In the genomic region with DNA sequence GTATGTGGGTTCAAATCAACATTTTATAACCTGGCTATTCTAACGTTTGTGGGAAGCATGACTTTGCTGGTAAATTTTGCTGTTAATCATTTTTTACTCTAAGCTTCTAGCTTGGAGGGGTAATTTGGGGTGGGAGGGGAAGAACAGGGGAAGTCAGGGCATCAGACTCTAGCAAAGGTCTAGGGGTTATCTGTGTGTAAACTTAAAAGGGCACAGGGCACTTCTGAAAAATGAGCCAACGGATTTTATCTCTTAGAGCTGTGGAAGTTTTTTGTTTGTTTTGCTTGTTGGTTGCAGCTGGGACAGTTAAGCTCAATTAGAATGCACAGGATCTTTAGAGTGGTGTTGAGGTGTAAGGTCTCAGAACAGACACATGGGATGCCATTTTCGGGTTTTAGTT, we compare ENCODE assay signal across 30 mouse cellular contexts. TPM values are rescaled to one million over a fixed set of nuclear protein-coding genes. Genes with fewer than 3 reads are reported as not detected.
"Had no signal": no experiment of that assay in that cellular context is flagged by ENCODE, and none has a peak within 500 bp of the region (broad histone marks: within the 10 kb centered on the region; RNA-seq: fewer than 3 reads in every experiment).

No protein-coding gene starts in this region.

- ATAC-seq: forebrain, postnatal 0 days; hindbrain, postnatal 0 days; intestine, embryonic 15.5 days; intestine, postnatal 0 days had no signal

- H3K4me1 ChIP-seq: heart, embryonic 10.5 days; heart, embryonic 13.5 days; heart, embryonic 15.5 days; hindbrain, embryonic 13.5 days; hindbrain, embryonic 15.5 days; intestine, embryonic 15.5 days; limb, embryonic 10.5 days; limb, embryonic 12.5 days had no signal

- DNase-seq: forebrain, postnatal 0 days; gastrocnemius, postnatal 14 days; gastrocnemius, postnatal 36 days; heart, adult 18-20 months; heart, postnatal 14 days; heart, postnatal 36 days; kidney, adult 18-20 months; kidney, adult 8-10 months; kidney, postnatal 10 days; kidney, postnatal 25 days; kidney, postnatal 4 days had no signal

- H3K4me2 ChIP-seq: heart, embryonic 13.5 days; heart, embryonic 15.5 days; hindbrain, embryonic 13.5 days; hindbrain, embryonic 15.5 days; intestine, embryonic 15.5 days; limb, embryonic 12.5 days had no signal

- H3K27me3 ChIP-seq: heart, embryonic 13.5 days; heart, embryonic 15.5 days; hindbrain, embryonic 13.5 days; hindbrain, embryonic 15.5 days; intestine, embryonic 15.5 days; limb, embryonic 12.5 days had no signal

- H3K9ac ChIP-seq: forebrain, postnatal 0 days; heart, embryonic 13.5 days; heart, embryonic 15.5 days; hindbrain, embryonic 13.5 days; hindbrain, embryonic 15.5 days; intestine, embryonic 15.5 days; limb, embryonic 12.5 days; liver, embryonic 14.5 days had no signal

- H3K4me3 ChIP-seq: heart, embryonic 10.5 days; heart, embryonic 13.5 days; heart, embryonic 15.5 days; hindbrain, embryonic 13.5 days; hindbrain, embryonic 15.5 days; intestine, embryonic 15.5 days; layer of hippocampus, adult 2 months; left cerebral cortex, adult 2 months; limb, embryonic 10.5 days; limb, embryonic 12.5 days had no signal

- H3K9me3 ChIP-seq: heart, embryonic 10.5 days; intestine, embryonic 15.5 days; limb, embryonic 10.5 days had no signal

- H3K36me3 ChIP-seq: heart, embryonic 10.5 days; heart, embryonic 13.5 days; heart, embryonic 15.5 days; hindbrain, embryonic 13.5 days; hindbrain, embryonic 15.5 days; intestine, embryonic 15.5 days; limb, embryonic 10.5 days; limb, embryonic 12.5 days had no signal

- H3K27ac ChIP-seq: heart, embryonic 10.5 days; heart, embryonic 13.5 days; heart, embryonic 15.5 days; hindbrain, embryonic 13.5 days; hindbrain, embryonic 15.5 days; hindbrain, postnatal 0 days; intestine, embryonic 15.5 days; layer of hippocampus, adult 2 months; left cerebral cortex, adult 2 months; limb, embryonic 10.5 days; limb, embryonic 12.5 days; liver, embryonic 14.5 days had no signal

RNA-seq across cellular contexts. Expression of a gene that starts 11.4 kb away (rescaled TPM):
- polyA plus RNA-seq: forebrain, postnatal 0 days; gonadal fat pad, adult 2 months; heart, embryonic 10.5 days; heart, embryonic 13.5 days; heart, embryonic 15.5 days; heart, postnatal 0 days; hindbrain, embryonic 11.5 days; hindbrain, embryonic 13.5 days; hindbrain, embryonic 15.5 days; hindbrain, postnatal 0 days; intestine, postnatal 0 days; kidney, embryonic 14.5 days; kidney, embryonic 16.5 days; limb, embryonic 10.5 days; limb, embryonic 12.5 days; limb, embryonic 14.5 days had no signal
